Mouse (Mus musculus) olfactory bulb, adult 2 months (tissue): ENCODE results near the gene Ninj2. TPM values are rescaled to one million over a fixed set of nuclear protein-coding genes. Genes with fewer than 3 reads are reported as not detected.
"Not testable (repeated sequence)": the region's sequence is repeated elsewhere in the genome, so short reads cannot be mapped to it uniquely, and the experiment has no call there.

ENCODE experiments used
- H3K27ac ChIP-seq: fragments of 200-500 bp; 2 replicates; pipeline ENCODE4 v1.5.1; 2012; ENCODE audit warnings: low read depth, low read length; ENCODE audit not compliant: insufficient read depth
- H3K4me1 ChIP-seq: fragments of 200-500 bp; 2 replicates; pipeline ENCODE4 v1.6.1; 2012; ENCODE audit warnings: low read length; ENCODE audit not compliant: control insufficient read depth, insufficient read depth
- H3K4me3 ChIP-seq: fragments of 200-500 bp; 2 replicates; pipeline ENCODE4 v1.5.1; 2012; ENCODE audit warnings: mild to moderate bottlenecking, low read depth, low read length, moderate library complexity; ENCODE audit not compliant: insufficient read depth
- CTCF ChIP-seq: fragments of 200-500 bp; IDR thresholded peaks from 2 replicates; pipeline ENCODE4 v1.5.1; 2012; ENCODE audit warnings: low read depth, mild to moderate bottlenecking, low read length, moderate library complexity; ENCODE audit not compliant: insufficient read depth
- POLR2A ChIP-seq: fragments of 200-500 bp; IDR thresholded peaks from 2 replicates; pipeline ENCODE4 v1.6.1; 2012; ENCODE audit warnings: mild to moderate bottlenecking, low read depth, low read length, moderate library complexity; ENCODE audit not compliant: insufficient read depth
- WGBS: fragments of 180-500 bp; shearing (Covaris S2); methylation state at CpG from one replicate; pipeline ENCODE4 v1.1.7; 2018; 5-methylcytosine and 5-hydroxymethylcytosine counted together
- polyA plus RNA-seq: library from polyadenylated mRNA; stranded (reverse); fragments of >200 nt; gene quantifications from 2 replicates; pipeline ENCODE4 v1.2.4, GENCODE M21; 2012; ENCODE audit warnings: low replicate concordance; ENCODE audit not compliant: missing spikeins, insufficient read depth, insufficient read length

Gene Ninj2
- polyA plus RNA-seq, 1 experiment, result not detected

- Histone ChIP-seq H3K4me3 (no peak overlapping the region), H3K27ac (no peak overlapping the region), H3K4me1 (no peaks in the 10 kb centered on the region)
- TF ChIP-seq CTCF (no peak), POLR2A (no peak)
- 92% methylated on average over 2 of the region's 2 CpGs for WGBS
Measured at GRCm38 (mm10) chr6:120072630-120073029, 20.5 kb upstream of the Ninj2 start.

DNA sequence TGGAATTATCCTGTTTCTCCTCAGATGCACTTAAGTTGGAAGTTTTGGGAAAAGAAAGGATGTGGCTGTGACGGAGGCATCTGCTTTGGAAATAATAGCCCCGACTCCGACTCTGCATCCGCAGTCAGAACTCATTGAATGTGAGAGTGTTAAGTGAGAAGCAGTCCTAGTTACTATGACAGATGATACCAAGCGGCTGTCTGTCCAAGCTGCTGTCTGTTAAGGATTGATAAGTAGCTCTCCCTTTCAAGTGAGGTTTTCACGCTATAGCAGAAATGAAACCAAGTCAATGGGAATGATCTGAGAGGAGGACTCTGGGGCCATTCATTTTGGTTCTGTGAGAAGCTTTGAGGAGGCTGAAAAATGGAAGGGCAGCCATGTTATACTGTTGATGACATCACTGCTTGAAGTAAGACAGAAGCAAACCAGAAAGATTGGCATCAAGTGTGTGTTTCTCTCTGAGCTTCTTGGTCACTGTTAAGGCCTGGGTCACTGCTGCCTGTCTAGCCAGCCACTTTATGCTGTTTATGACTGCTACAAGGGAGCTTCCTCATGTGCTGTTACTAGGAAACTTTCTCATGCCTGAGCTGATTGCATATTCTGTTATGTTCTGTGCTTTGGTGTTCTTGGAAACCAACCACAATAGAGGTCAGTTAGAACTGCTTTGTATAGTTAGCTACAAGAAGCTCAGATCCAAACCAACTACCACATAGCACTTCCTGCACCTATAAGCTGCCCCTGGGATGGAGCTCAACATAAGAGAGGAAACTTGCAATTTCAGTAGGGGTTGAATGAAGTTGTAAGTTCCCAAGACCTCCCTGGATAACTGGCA lies 16.3 kb upstream of the Ninj2 start:
- no peak overlapping the region for H3K27ac ChIP-seq
- no peaks in the 10 kb centered on the region for H3K4me1 ChIP-seq
- TF ChIP-seq CTCF, result no peak
- no peak for TF ChIP-seq POLR2A
- 66% methylated on average over 6 of the region's 6 CpGs for WGBS
- H3K4me3 ChIP-seq, result no peak overlapping the region

DNA sequence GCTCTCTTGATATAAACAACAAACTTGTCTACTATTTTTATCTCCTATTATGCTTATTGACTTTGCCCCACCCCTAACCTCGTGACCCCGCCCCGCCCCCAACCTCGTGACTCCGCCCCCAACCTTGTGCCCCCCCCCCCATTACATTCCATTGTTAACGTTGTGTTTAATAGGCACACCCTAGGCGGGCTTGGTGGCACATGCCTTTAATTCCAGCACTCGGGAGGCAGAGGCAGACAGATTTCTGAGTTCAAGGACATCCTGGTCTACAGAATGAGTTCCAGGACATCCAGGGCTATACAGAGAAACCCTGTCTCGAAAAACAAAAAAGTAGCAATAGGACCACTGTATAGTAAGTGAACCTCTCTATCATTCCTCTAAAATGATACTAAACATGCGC lies 13.6 kb upstream of the Ninj2 start:
- no peak overlapping the region for H3K27ac ChIP-seq
- 83% methylated on average over 10 of the region's 10 CpGs for WGBS
- no peak overlapping the region for H3K4me3 ChIP-seq
- no peak for TF ChIP-seq POLR2A
- no peak for TF ChIP-seq CTCF
- H3K4me1 ChIP-seq, result no peaks in the 10 kb centered on the region

- Histone ChIP-seq H3K4me1 (no peaks in the 10 kb centered on the region), H3K4me3 (no peak overlapping the region), H3K27ac (no peak overlapping the region)
- 86% methylated on average over 4 of the region's 4 CpGs for WGBS
- no peak for TF ChIP-seq POLR2A
- TF ChIP-seq CTCF, result no peak
Measured at GRCm38 (mm10) chr6:120081516-120081915, 11.6 kb upstream of the Ninj2 start.

- TF ChIP-seq CTCF, result no peak
- TF ChIP-seq POLR2A, result no peak
- H3K4me3 ChIP-seq, result no peak overlapping the region
- no peak overlapping the region for H3K27ac ChIP-seq
- H3K4me1 ChIP-seq, result no peaks in the 10 kb centered on the region
- 94% methylated on average over 6 of the region's 6 CpGs for WGBS
Measured at GRCm38 (mm10) chr6:120082251-120082950, 10.7 kb upstream of the Ninj2 start.

DNA sequence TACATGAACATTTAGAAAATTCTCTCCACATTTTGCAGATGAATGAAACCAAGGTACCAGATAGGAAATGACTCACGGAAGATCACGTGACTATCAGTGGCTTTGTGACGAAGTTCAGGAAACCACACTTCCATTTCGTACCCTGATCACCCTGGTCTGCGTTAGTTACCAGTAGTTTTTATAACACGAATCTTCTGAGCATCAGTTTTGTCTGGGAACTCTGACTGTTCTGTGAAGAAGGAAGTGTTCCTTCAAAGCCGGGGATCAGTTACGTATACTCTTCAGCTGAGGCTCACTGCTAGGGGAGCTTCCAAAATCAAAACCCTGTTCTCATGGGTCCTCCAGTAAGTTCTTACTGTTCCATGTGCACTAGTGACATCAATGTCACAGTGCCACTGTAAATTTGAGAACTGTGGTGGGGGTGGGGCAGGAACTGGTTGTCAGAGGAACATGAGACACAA lies 10.2 kb upstream of the Ninj2 start:
- H3K4me1 ChIP-seq, result no peaks in the 10 kb centered on the region
- 89% methylated on average over 8 of the region's 8 CpGs for WGBS
- no peak overlapping the region for H3K4me3 ChIP-seq
- H3K27ac ChIP-seq, result no peak overlapping the region
- TF ChIP-seq CTCF, result no peak
- TF ChIP-seq POLR2A, result no peak

DNA sequence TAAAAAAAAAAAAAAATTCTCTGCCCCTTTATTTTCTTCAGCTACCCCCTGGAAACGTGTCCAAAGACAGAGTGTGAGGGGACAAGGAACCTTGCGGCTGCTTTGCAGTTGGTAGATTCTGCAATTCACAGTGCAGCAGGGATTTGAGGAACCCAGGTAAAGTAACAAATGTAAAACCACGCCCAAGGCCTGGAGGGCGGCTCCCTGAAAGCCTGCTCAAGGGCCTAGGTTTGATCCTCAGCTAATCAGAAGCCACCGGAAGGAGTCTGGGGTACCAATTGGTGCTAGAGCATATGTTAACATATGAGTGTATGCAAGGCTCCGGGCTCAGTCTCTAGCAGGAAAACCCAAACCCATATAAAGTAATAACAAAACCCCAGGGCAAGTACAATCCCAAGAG lies 9.7 kb upstream of the Ninj2 start:
- Histone ChIP-seq H3K4me1 (no peaks in the 10 kb centered on the region), H3K27ac (no peak overlapping the region), H3K4me3 (no peak overlapping the region)
- TF ChIP-seq POLR2A (no peak), CTCF (no peak)
- WGBS, result 80% methylated on average over 6 of the region's 6 CpGs

- WGBS, result 97% methylated on average over 2 of the region's 2 CpGs
- no peak for TF ChIP-seq POLR2A
- TF ChIP-seq CTCF, result no peak
- H3K4me3 ChIP-seq, result no peak overlapping the region
- H3K4me1 ChIP-seq, result no peaks in the 10 kb centered on the region
- H3K27ac ChIP-seq, result no peak overlapping the region
Measured at GRCm38 (mm10) chr6:120084983-120085382, 8.2 kb upstream of the Ninj2 start.

- no peak overlapping the region for H3K27ac ChIP-seq
- 93% methylated on average over 3 of the region's 3 CpGs for WGBS
- no peaks in the 10 kb centered on the region for H3K4me1 ChIP-seq
- H3K4me3 ChIP-seq, result no peak overlapping the region
- TF ChIP-seq CTCF (no peak), POLR2A (no peak)
Measured at GRCm38 (mm10) chr6:120085832-120086231, 7.3 kb upstream of the Ninj2 start.

GRCm38 (mm10) chr6:120087041-120087440 lies 6.1 kb upstream of the Ninj2 start:
- H3K27ac ChIP-seq, H3K4me3 ChIP-seq, H3K4me1 ChIP-seq: not testable (repeated sequence)
- 96% methylated on average over 8 of the region's 8 CpGs for WGBS
